ENCODE assay signal across 8 mouse cellular contexts in genomic region chr12:73810041-73810795, GRCm38 (mm10).
DNase-seq lines count a peak whose midpoint lies in the region; ATAC-seq lines count a peak whose summit lies in the region.

No protein-coding gene starts in this region.

- no peaks in the 10 kb centered on the region for H3K36me3 ChIP-seq in midbrain, embryonic 11.5 days (ENCODE audit: control insufficient read depth, insufficient read depth, low read length)
- no peaks in the 10 kb centered on the region for H3K36me3 ChIP-seq in midbrain, embryonic 16.5 days (ENCODE audit: control insufficient read depth, insufficient read depth, low read length)
- H3K36me3 ChIP-seq in limb, embryonic 13.5 days, result no peaks in the 10 kb centered on the region
- no peaks in the 10 kb centered on the region for H3K36me3 ChIP-seq in neural tube, embryonic 15.5 days

- intact Hi-C loops in heart, postnatal 36 days (cut with DNase I), result no loop called here

- no peak overlapping the region for H3K4me3 ChIP-seq in midbrain, embryonic 11.5 days (ENCODE audit: low read depth, low read length)
- no peak overlapping the region for H3K4me3 ChIP-seq in midbrain, embryonic 16.5 days (ENCODE audit: low read depth, low read length)
- H3K4me3 ChIP-seq in limb, embryonic 13.5 days, result no peak overlapping the region
- H3K4me3 ChIP-seq in neural tube, embryonic 15.5 days (replicated peaks), result no peak overlapping the region

- peak; percentile 80 for DNase-seq in midbrain, embryonic 11.5 days (ENCODE audit: low spot score, missing footprints)
- DNase-seq in heart, postnatal 36 days, result peak; percentile 69 to 73
- no peak for DNase-seq in Muller cell, postnatal 12 days (ENCODE audit: inconsistent ontology term)
- no peak for DNase-seq in thymus, postnatal 36 days

- no peak overlapping the region for H3K27ac ChIP-seq in midbrain, embryonic 11.5 days (ENCODE audit: low read depth, low read length)
- no peak overlapping the region for H3K27ac ChIP-seq in midbrain, embryonic 16.5 days (ENCODE audit: low read length)
- peak overlapping the region; percentile 44; the same call in 1 of the 2 replicates for H3K27ac ChIP-seq in limb, embryonic 13.5 days
- 0 out of 2 replicates have a peak overlapping the region, but pooled peaks have one; percentile 3 for H3K27ac ChIP-seq in neural tube, embryonic 15.5 days (replicated peaks)

- H3K4me1 ChIP-seq in midbrain, embryonic 11.5 days (ENCODE audit: control insufficient read depth, insufficient read depth, low read length), result no peaks in the 10 kb centered on the region; the same call in 1 of the 2 replicates
- H3K4me1 ChIP-seq in midbrain, embryonic 16.5 days (ENCODE audit: control insufficient read depth, insufficient read depth, low read length), result peaks cover 11% of the 10 kb centered on the region; the same call in 1 of the 2 replicates
- H3K4me1 ChIP-seq in limb, embryonic 13.5 days, result peaks cover 38% of the 10 kb centered on the region
- H3K4me1 ChIP-seq in neural tube, embryonic 15.5 days, result peaks cover 23% of the 10 kb centered on the region

- no peak overlapping the region for H3K9ac ChIP-seq in midbrain, embryonic 11.5 days (ENCODE audit: low read length)
- H3K9ac ChIP-seq in midbrain, embryonic 16.5 days (ENCODE audit: low read depth, low read length), result no peak overlapping the region
- H3K9ac ChIP-seq in limb, embryonic 13.5 days, result no peak overlapping the region
- H3K9ac ChIP-seq in neural tube, embryonic 15.5 days (replicated peaks), result no peak overlapping the region

- no peaks in the 10 kb centered on the region for H3K9me3 ChIP-seq in midbrain, embryonic 11.5 days (ENCODE audit: control insufficient read depth, low read length)
- no peaks in the 10 kb centered on the region for H3K9me3 ChIP-seq in midbrain, embryonic 16.5 days (replicated peaks; ENCODE audit: control insufficient read depth, low read length, poor library complexity, severe bottlenecking)
- no peaks in the 10 kb centered on the region for H3K9me3 ChIP-seq in limb, embryonic 13.5 days
- H3K9me3 ChIP-seq in neural tube, embryonic 15.5 days (replicated peaks), result no peaks in the 10 kb centered on the region

- H3K27me3 ChIP-seq in midbrain, embryonic 11.5 days (ENCODE audit: control insufficient read depth, insufficient read depth, low read length), result no peaks in the 10 kb centered on the region
- H3K27me3 ChIP-seq in midbrain, embryonic 16.5 days (ENCODE audit: control insufficient read depth, insufficient read depth, low read depth, low read length), result no peaks in the 10 kb centered on the region
- H3K27me3 ChIP-seq in limb, embryonic 13.5 days, result 0 out of 2 replicates have a peak, but pooled peaks cover 3% of the 10 kb centered on the region
- H3K27me3 ChIP-seq in neural tube, embryonic 15.5 days (replicated peaks), result no peaks in the 10 kb centered on the region

- no peak overlapping the region for H3K4me2 ChIP-seq in midbrain, embryonic 11.5 days
- no peak overlapping the region for H3K4me2 ChIP-seq in midbrain, embryonic 16.5 days (ENCODE audit: low read length)
- H3K4me2 ChIP-seq in limb, embryonic 13.5 days (replicated peaks), result peak overlapping the region; percentile 20
- H3K4me2 ChIP-seq in neural tube, embryonic 15.5 days, result no peak overlapping the region

- WGBS in midbrain, embryonic 11.5 days, result 69% methylated on average over 13 of the region's 13 CpGs
- 53% methylated on average over 13 of the region's 13 CpGs for WGBS in midbrain, embryonic 16.5 days
- WGBS in limb, embryonic 13.5 days, result 42% methylated on average over 13 of the region's 13 CpGs
- WGBS in neural tube, embryonic 15.5 days, result 44% methylated on average over 13 of the region's 13 CpGs

- ATAC-seq in midbrain, embryonic 11.5 days (ENCODE audit: low FRiP score), result no peak
- no peak for ATAC-seq in midbrain, embryonic 16.5 days
- peak; percentile 57; the same call in 1 of the 2 replicates for ATAC-seq in frontal cortex, adult (ENCODE audit: low TSS enrichment)
- peak; percentile 84 for ATAC-seq in limb, embryonic 13.5 days (ENCODE audit: low FRiP score, low read depth)
- no peak; the same call in 1 of the 2 replicates for ATAC-seq in neural tube, embryonic 15.5 days (ENCODE audit: low FRiP score)

Comparison
In these comparisons a context has a peak if more than half of its experiments do, and no peak if none do; other contexts are left out.
1. ATAC-seq: peak in frontal cortex, adult (single experiment) and limb, embryonic 13.5 days (single experiment); none in midbrain, embryonic 11.5 days (single experiment), midbrain, embryonic 16.5 days (single experiment) and neural tube, embryonic 15.5 days (single experiment).
2. DNase-seq: peak in midbrain, embryonic 11.5 days (single experiment) and heart, postnatal 36 days (2 of 2); none in Muller cell, postnatal 12 days (single experiment) and thymus, postnatal 36 days (0 of 2).
3. H3K27ac ChIP-seq: peak in limb, embryonic 13.5 days (single experiment) and neural tube, embryonic 15.5 days (single experiment); none in midbrain, embryonic 11.5 days (single experiment) and midbrain, embryonic 16.5 days (single experiment).